Mouse (Mus musculus): ENCODE measurements around the gene 1110008P14Rik.
A peak's percentile ranks its signal among the peaks of the same experiment; 100 is the strongest.

The 1110008P14Rik gene

DNA sequence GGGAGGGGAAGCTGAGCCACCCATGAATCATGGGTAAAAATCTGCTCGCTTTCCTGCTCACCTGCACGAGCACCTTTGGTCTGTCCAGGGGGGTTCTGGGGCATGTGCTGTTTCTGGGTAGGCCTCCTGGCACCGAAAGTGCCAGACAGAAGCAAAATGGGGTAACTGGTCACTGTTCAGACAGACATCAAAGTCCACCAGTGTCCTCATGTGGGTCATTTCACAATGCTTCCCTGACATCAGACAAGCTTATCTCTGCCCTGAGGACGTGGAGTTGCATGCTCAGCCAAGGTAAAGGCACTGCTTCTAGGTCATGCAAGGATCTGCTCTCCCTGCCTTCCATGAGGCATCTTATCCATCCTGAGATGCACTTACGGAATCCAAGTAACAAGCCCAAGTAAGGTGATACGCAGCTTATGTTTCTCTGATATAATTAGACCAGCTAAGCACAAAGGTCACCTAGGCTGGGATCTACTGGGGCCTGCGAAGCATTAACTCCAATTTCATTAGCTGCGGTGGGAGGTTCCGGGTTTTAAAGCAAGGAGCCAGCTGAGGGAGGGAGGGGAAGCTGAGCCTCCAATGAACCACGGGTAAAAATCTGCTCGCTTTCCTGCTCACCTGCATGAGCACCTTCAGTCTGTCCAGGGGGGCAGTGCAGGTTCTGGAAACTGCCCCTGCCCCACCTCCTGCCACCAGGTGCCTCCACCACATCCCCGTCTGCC is 36.9 kb upstream of the 1110008P14Rik start:
- peaks cover 11% of the 10 kb centered on the region for H3K36me3 ChIP-seq (ENCODE audit: control insufficient read depth, insufficient read depth, low read length, poor library complexity, severe bottlenecking)
- DNase-seq (ENCODE audit: low read depth, low spot score): no peak
- no peaks in the 10 kb centered on the region for H3K27me3 ChIP-seq (ENCODE audit: control insufficient read depth, insufficient read depth, low read length, poor library complexity, severe bottlenecking)

DNA sequence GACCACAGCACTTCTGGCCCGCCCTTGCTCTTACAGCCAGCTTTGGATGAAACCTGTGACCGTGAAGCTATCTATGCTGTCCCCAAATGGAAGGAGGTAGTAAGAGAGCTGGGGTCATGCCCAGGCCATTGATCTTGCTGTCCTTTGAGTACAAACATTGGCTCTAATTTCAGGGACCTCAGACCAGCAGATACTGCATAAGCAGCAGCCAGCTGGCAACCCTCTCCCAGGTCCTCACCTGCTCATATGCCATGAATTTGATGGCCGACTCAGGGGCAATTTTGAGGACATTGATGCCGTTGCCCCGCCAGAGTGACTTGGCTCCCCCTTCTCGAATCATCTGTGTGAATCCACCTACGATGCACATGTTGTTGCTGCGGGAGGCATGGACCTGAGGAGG is 35.7 kb upstream of the 1110008P14Rik start:
- no peak for DNase-seq (ENCODE audit: low read depth, low spot score)
- Histone ChIP-seq H3K36me3 (ENCODE audit: control insufficient read depth, insufficient read depth, low read length, poor library complexity, severe bottlenecking) (peaks cover 11% of the 10 kb centered on the region), H3K27me3 (ENCODE audit: control insufficient read depth, insufficient read depth, low read length, poor library complexity, severe bottlenecking) (no peaks in the 10 kb centered on the region)

DNA sequence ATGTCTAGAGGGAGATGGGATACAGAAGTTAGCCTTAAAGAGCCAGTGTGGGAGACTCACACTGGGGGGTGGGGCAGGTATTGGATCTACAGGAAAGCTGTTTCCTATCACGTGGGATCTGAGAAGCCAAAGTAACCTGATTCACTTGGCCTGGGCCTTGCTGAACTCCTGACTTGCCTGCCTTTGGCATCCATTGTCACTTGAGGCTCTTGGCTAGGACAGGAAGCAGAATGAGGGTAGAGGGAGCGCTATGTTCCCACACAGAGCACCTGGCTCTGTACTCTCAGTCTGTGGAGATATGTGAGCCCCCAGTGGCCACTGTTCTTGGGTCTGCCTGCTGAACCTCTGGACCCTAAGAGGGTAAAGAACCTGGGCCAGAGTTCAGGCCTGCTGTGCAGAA is 34.8 kb upstream of the 1110008P14Rik start:
- Histone ChIP-seq H3K36me3 (ENCODE audit: control insufficient read depth, insufficient read depth, low read length, poor library complexity, severe bottlenecking) (peaks cover 11% of the 10 kb centered on the region), H3K27me3 (ENCODE audit: control insufficient read depth, insufficient read depth, low read length, poor library complexity, severe bottlenecking) (no peaks in the 10 kb centered on the region)
- no peak for DNase-seq (ENCODE audit: low read depth, low spot score)

DNA sequence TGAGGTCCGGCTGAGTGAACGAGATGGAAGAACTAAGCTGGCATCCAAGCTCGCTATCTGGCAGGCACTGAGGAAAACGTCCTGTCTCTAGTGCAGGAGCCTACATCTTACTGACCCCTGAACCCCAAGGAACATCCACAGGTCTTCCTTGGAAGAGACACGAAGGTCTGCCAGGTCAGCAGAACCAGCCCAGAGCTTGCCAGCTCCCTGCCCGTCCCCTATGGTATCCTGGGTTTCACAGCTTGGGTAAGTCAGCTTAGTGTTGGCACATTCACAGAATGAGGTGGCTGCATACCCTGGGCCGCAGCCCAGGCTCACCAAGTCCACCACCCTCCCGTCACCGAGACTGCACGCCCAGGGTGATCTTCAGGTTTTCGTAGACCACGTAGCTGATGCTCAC is 34.1 kb upstream of the 1110008P14Rik start:
- peaks cover 11% of the 10 kb centered on the region for H3K36me3 ChIP-seq (ENCODE audit: control insufficient read depth, insufficient read depth, low read length, poor library complexity, severe bottlenecking)
- no peak for DNase-seq (ENCODE audit: low read depth, low spot score)
- H3K27me3 ChIP-seq (ENCODE audit: control insufficient read depth, insufficient read depth, low read length, poor library complexity, severe bottlenecking): no peaks in the 10 kb centered on the region

DNA sequence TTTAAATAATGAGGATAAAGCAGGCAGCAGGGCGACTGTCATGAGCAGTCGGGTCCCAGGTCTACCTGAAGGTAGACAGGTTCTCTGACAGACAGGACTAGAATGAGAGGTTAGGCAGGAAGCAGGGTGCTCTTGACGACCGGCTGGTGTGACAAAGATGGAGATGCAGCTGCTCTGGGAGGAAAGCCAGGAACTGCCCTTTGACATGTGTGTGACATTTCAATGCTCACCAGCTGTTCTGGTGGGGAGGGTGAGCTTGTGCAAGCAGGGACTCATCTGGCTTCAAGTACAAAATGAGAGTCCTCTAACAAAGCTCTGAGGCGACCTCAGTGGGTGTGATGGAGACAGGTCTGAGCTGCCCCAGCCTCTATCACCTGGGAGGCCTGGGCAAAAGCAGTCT is 32.2 kb upstream of the 1110008P14Rik start:
- no peak for DNase-seq (ENCODE audit: low read depth, low spot score)
- H3K36me3 ChIP-seq (ENCODE audit: control insufficient read depth, insufficient read depth, low read length, poor library complexity, severe bottlenecking): peaks cover 9% of the 10 kb centered on the region
- no peaks in the 10 kb centered on the region for H3K27me3 ChIP-seq (ENCODE audit: control insufficient read depth, insufficient read depth, low read length, poor library complexity, severe bottlenecking)

DNA sequence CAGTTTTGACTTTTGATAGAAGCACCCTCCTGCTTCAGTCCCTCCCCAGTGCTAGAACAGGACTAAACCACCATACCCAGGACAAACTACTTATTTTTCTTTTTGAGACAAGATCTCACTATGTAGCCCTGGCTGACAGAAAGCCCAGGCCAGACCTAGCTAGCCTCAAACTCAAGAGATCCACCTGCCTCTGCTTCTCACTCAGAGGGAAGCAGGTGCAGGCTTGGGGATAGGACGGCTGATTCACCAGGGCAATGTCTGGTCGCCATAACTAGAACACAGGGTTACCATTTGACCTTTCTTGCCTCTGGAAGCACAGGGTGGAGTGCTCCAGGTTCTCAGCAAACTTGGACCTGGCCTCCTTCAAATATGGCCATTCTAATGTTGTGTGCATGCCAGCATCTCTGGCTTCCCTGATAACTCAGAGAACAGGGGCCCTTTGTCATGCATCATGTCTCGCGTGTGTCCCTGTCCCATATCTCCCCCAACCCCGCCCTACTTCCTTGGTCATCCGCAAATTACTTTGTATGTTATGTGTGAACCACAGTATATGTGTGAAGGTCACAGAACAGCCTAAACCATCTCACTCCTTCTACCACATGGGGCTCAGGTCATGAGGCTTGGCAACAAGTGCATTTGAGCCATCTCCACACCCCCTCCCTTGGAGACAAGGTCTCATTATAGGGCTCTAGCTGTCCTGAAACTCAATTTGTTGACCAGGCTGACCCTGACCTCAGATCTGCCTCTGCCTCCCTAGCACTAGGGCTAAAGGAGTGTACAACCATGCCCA is 31.2 kb upstream of the 1110008P14Rik start:
- DNase-seq (ENCODE audit: low read depth, low spot score): no peak
- Histone ChIP-seq H3K36me3 (ENCODE audit: control insufficient read depth, insufficient read depth, low read length, poor library complexity, severe bottlenecking) (peaks cover 7% of the 10 kb centered on the region), H3K27me3 (ENCODE audit: control insufficient read depth, insufficient read depth, low read length, poor library complexity, severe bottlenecking) (no peaks in the 10 kb centered on the region)

DNA sequence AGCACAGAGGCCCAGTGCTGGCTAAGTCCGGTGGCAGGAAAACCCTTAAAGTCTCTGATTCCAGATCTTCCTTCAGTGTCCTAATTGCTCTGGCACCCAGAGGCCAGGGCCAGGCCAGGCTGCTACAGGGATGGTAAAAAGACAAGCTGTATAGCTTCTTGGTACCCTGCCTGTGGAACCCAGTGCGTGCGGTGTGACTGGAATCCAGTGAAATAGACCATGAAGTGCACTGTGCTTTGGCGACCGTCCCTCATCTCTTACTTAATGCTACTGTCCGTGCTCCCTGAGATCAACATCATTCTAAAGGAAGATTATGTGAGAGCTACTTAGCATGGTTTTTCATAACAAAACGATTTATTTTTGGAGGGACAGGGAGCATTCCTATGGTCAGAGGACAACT is 29.7 kb upstream of the 1110008P14Rik start:
- no peak for DNase-seq (ENCODE audit: low read depth, low spot score)
- Histone ChIP-seq H3K36me3 (ENCODE audit: control insufficient read depth, insufficient read depth, low read length, poor library complexity, severe bottlenecking) (peaks cover 5% of the 10 kb centered on the region), H3K27me3 (ENCODE audit: control insufficient read depth, insufficient read depth, low read length, poor library complexity, severe bottlenecking) (no peaks in the 10 kb centered on the region)

DNA sequence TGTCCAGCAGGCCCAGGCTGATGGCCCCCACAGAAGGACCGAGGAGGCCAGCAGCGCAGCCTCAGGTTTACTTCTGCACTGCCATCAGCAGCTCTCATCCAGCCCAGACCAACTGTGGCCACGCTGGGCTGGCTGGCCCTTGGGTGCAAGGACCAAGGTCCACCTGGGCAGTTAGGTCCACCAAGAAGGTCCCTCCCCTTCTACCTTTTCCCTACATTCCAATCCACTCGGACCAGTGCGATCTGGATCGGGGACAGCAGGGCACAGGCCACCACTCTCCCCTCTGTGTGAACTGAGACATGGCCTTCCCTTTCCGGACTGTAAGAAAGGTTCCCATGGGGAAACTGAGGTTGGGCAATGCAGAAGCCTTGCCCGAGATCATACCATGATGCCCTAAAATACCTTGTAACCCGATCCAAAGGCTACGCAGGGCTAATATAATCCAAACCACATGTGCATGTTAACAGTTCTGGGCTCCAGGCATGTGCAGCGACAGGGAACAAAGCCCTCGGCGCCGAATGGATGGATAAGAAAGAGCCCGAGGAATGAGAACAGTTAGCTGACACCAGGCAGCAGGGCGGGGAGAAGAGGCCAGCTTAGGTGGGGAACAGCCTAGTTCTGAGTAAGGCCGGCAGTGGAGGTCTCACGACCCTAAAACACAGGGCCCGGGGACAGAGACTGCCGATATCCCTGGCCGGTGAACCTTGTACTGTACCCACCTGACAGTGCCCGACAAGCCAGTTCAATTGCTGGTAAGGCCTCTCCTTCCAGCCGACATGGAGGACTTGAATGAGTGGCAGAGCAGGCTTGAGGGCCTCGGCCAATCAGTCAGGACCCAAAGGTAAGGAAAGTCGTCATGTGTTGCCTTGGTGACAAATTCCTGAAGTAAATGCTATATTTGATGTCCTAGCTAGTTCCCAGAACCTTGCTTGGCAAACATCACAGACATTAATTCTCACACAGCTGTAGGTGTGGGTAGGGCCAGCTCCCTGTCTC is 27.0 kb upstream of the 1110008P14Rik start:
- no peak for DNase-seq (ENCODE audit: low read depth, low spot score)
- H3K36me3 ChIP-seq (ENCODE audit: control insufficient read depth, insufficient read depth, low read length, poor library complexity, severe bottlenecking): 0 out of 2 replicates have a peak, but pooled peaks cover 1% of the 10 kb centered on the region
- H3K27me3 ChIP-seq (ENCODE audit: control insufficient read depth, insufficient read depth, low read length, poor library complexity, severe bottlenecking): no peaks in the 10 kb centered on the region

DNA sequence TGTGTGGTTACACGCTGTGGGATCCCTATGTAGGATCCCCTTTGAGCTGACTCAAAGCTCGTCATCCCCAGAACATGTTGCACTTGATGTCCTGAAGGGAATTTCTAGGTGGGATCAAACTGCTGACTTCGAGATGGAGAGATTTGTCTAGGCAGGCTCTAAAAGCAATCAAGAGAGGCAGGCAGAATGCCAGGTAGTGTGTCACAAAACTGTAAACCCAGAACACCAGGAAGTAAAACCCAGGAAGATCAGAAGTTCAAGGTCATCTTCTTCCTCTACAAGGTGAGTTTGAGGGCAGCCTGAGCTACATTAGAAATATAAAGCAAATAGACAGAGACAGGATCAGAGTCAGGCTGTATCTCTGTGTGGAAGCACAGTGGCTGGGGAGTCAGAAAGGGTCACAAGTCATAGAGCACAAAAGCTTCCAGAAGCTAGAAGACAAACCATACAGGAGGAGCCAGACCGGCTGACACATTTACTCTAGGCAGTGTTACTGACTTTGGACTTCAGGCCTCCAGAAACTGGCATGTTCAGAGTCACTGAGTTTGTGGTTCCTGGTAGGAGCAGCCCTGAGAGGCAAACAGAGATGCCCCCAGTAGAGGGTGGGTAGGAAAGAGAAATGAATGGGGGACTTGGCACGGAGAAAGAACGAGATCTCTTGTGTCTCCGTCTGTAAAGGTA is 25.5 kb upstream of the 1110008P14Rik start:
- Histone ChIP-seq H3K27me3 (ENCODE audit: control insufficient read depth, insufficient read depth, low read length, poor library complexity, severe bottlenecking) (no peaks in the 10 kb centered on the region), H3K36me3 (ENCODE audit: control insufficient read depth, insufficient read depth, low read length, poor library complexity, severe bottlenecking) (no peaks in the 10 kb centered on the region)
- DNase-seq (ENCODE audit: low read depth, low spot score): no peak

DNA sequence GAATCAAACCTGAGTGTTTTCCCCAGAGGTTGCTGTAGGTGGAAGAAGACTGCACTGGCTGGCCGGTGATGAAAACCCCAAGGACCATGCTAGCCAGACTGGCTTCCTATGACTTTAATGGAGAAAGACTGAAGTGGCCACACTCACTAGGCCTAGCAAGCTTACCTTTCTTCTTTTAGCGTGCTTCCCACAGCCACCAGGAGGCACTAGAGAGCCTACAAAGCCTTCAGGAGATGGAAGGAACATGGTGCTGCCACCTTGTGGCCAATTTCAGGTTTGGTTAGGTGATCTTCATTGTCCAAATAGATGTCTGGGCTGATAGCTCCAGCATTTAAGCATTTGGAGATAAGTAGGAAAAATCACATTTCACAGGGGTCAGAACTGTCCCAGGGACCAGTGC is 22.9 kb upstream of the 1110008P14Rik start:
- H3K36me3 ChIP-seq (ENCODE audit: control insufficient read depth, insufficient read depth, low read length, poor library complexity, severe bottlenecking): no peaks in the 10 kb centered on the region; the same call in 1 of the 2 replicates
- DNase-seq (ENCODE audit: low read depth, low spot score): peak; percentile 99
- no peaks in the 10 kb centered on the region for H3K27me3 ChIP-seq (ENCODE audit: control insufficient read depth, insufficient read depth, low read length, poor library complexity, severe bottlenecking)

DNA sequence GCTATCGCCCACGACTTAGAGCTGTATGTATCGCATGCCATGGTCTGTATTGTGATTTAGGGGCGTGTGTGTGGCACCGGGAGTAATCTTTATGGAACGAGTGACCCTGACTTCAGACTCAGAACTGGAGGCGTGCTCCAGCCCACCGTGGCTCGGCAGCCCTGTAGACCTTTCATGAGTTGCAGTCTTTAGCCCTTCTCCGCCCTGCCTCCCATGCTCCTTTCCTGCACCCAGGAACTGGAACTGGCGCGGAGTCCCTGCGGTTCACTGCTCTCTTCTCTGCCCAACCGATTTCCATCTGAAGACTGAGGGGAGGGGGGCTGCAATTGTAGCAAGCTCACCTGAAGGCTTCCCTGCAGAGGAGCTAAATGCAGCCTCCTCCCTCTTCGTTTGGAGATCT is 15.0 kb upstream of the 1110008P14Rik start:
- no peaks in the 10 kb centered on the region for H3K27me3 ChIP-seq (ENCODE audit: control insufficient read depth, insufficient read depth, low read length, poor library complexity, severe bottlenecking)
- H3K36me3 ChIP-seq (ENCODE audit: control insufficient read depth, insufficient read depth, low read length, poor library complexity, severe bottlenecking): no peaks in the 10 kb centered on the region; the same call in 1 of the 2 replicates
- peak; percentile 10 for DNase-seq (ENCODE audit: low read depth, low spot score)

DNA sequence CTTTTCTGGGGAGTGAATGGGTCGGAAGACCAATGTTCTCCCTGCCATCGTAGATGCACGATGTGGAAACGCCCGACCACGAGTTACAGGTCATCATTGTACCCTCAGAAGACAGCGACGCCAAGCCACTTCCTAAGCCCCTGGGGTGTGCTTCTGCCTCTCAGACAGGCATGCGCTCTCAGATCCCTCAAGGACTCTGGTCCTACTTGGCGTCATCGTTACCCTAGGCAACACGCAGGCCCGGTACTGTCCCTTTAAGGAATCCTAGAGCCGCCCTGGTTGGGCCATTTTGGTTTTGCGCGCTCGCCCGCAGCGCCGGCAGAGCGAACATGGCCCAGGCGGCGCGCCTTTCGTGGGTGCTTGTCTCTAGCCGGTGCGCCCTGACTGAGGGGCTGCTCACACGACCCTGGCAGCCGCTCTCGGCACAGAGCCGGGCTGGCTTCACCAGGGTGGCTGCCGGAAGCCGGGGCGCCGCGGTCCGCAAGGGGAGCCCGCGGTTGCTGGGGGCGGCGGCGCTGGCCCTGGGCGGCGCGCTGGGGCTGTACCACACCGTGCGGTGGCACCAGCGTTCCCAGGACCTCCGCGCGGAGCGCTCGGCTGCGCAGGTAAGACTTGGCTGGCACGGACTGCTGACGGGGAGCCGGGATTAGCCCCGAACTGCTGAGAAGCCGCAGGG is 14.3 kb upstream of the 1110008P14Rik start:
- DNase-seq (ENCODE audit: low read depth, low spot score): peak; percentile 92
- Histone ChIP-seq H3K27me3 (ENCODE audit: control insufficient read depth, insufficient read depth, low read length, poor library complexity, severe bottlenecking) (no peaks in the 10 kb centered on the region), H3K36me3 (ENCODE audit: control insufficient read depth, insufficient read depth, low read length, poor library complexity, severe bottlenecking) (no peaks in the 10 kb centered on the region)

DNA sequence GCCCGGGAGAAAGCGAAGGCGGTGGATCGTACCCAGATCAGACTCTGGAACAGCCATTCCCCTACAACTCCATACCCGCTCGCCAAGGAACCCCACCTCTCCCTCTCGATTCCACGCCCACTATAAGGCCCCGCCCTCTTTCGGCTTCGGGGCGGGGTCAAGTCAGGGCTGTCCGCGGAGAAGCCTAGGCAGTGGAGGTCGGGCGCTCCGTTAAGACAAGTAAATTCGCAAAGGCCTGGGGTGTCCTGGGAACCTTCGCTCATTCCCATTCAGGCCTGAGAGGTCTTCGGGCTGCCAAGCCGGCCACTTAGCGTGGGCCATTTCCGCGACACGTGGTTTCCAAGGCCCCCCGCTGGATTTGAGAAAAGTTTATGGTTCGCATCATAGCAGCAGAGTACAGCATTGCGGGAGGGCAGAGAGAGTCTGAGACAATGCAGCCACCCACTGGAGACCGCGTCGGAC is 13.8 kb upstream of the 1110008P14Rik start, which contains the start of gene Ptges2:
Gene Ptges2 (plus strand): TSS at position 413 of the 462 bp plus-strand sequence.
- no peaks in the 10 kb centered on the region for H3K27me3 ChIP-seq (ENCODE audit: control insufficient read depth, insufficient read depth, low read length, poor library complexity, severe bottlenecking)

More for the DNA sequence above, 13.8 kb upstream of the 1110008P14Rik start, which contains the start of gene Ptges2:
- H3K36me3 ChIP-seq (ENCODE audit: control insufficient read depth, insufficient read depth, low read length, poor library complexity, severe bottlenecking): no peaks in the 10 kb centered on the region
- peak; percentile 89 for DNase-seq (ENCODE audit: low read depth, low spot score)

All from splenic B cell, adult 2 months (primary cell).